Mouse (Mus musculus): ENCODE measurements around the gene Soat1. TPM values are rescaled to one million over a fixed set of nuclear protein-coding genes. Genes with fewer than 3 reads are reported as not detected.

Gene Soat1
- total RNA-seq, 2 experiments from 2014 or later: 32.3 to 47.6 TPM

Other genes starting within 250 kb of the Soat1 start
- 1 to 10 TPM; 3.0 to 3.4 TPM for gene Tdrd5, start 170.7 kb downstream of the Soat1 start, total RNA-seq (2021)
- gene Nphs2, start 163.6 kb downstream of the Soat1 start, total RNA-seq (2021): under 1 TPM; 0.12 to 0.59 TPM
- gene Gm2000, start 108.3 kb downstream of the Soat1 start, total RNA-seq (2021): 100 to 1,000 TPM; 292 to 321 TPM
- under 1 TPM; 0.41 to 0.86 TPM for gene Axdnd1, start 53.2 kb downstream of the Soat1 start, total RNA-seq (2021)
- gene Gm10031, start 49.7 kb upstream of the Soat1 start, total RNA-seq (2021): 10 to 100 TPM; 42.9 to 43.3 TPM
- gene Abl2, start 84.5 kb upstream of the Soat1 start, total RNA-seq (2021): 10 to 100 TPM; 53.8 to 69.7 TPM
- gene Tor3a, start 200.0 kb upstream of the Soat1 start, total RNA-seq (2021): 1 to 10 TPM; 4.5 to 5.5 TPM
- 10 to 100 TPM; 66.8 to 77.1 TPM for gene Fam20b, start 244.8 kb upstream of the Soat1 start, total RNA-seq (2021)

Data from left cerebral cortex, postnatal 36 days (tissue).